Mouse (Mus musculus): ENCODE data around the gene Tgds. TPM values are rescaled to one million over a fixed set of nuclear protein-coding genes. Genes with fewer than 3 reads are reported as not detected.
"Not testable (repeated sequence)": the region's sequence is repeated elsewhere in the genome, so short reads cannot be mapped to it uniquely, and the experiment has no call there.

The Tgds gene
- polyA plus RNA-seq, 1 experiment from 2014 or later: 28.7 TPM

DNA sequence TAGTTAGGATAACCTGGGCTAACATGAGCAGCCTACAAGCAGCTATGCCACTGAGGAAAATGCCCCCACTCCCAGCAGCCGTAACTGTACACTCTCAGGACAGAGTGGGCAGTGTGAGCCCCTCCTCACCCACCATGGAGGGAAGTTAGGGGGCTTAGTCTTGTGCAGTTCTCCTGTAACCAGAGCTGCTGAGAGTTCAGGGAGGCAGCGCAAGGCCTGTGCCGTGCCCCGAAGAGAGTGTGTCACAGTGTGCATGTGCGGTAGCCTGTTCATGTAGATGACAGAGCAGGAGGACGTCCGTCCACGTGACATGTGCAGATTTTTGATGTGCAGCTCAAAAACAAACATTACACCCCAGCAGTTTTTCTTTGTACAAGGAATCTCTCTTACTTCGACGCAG, 24.2 kb upstream of the Tgds start:
- H3K9ac ChIP-seq: no peak overlapping the region
- H3K9me3 ChIP-seq (replicated peaks): no peaks in the 10 kb centered on the region
- peak; percentile 35; the same call in 1 of the 2 replicates for ATAC-seq (ENCODE audit: low FRiP score)
- no peak overlapping the region for H3K27ac ChIP-seq
- no peak overlapping the region for H3K4me2 ChIP-seq (replicated peaks)
- H3K36me3 ChIP-seq: peaks cover 36% of the 10 kb centered on the region
- no peaks in the 10 kb centered on the region for H3K27me3 ChIP-seq
- no peak overlapping the region for H3K4me3 ChIP-seq
- 84% methylated on average over 10 of the region's 10 CpGs for WGBS
- H3K4me1 ChIP-seq: no peaks in the 10 kb centered on the region

DNA sequence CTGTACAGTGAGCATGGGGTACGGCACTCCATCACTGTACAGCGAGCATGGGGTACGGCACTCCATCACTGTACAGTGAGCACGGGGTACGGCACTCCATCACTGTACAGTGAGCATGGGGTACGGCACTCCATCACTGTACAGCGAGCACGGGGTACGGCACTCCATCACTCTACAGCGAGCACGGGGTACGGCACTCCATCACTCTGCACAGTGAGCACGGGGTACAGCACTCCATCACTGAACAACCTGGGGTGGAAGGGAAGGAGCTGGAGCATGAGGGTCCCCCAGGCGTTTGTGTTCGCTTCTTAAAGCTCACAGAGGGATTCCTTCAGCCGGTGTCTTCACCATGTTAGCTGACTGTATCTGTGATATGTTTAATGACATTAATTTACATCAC, 23.5 kb upstream of the Tgds start:
- 96% methylated on average over 15 of the region's 16 CpGs for WGBS

DNA sequence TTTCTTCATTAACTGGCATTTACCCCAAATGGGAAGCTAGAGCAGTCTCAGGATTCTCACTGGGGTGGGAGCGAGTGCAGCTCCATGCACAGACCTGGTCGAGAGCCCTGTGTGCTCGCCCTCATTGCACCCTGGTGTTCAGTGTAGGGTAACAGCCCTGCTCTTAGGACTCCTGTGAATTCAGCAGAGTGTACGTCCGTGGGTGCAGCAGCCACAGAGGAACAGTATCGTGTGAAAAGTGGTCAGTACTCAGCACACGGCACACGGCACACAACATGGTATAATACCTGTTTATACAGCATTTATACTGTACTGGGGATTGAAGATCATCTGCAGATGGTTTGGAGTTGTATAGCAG, 19.7 kb upstream of the Tgds start:
- peaks cover 17% of the 10 kb centered on the region for H3K36me3 ChIP-seq
- H3K9me3 ChIP-seq (replicated peaks): no peaks in the 10 kb centered on the region
- no peak for ATAC-seq (ENCODE audit: low FRiP score)

More for the DNA sequence above, 23.5 kb upstream of the Tgds start:
- not testable (repeated sequence) for ATAC-seq (ENCODE audit: low FRiP score); H3K27ac ChIP-seq; H3K9me3 ChIP-seq (replicated peaks); H3K9ac ChIP-seq; H3K4me1 ChIP-seq; H3K4me2 ChIP-seq (replicated peaks); H3K27me3 ChIP-seq; H3K4me3 ChIP-seq
- H3K36me3 ChIP-seq: peaks cover 35% of the 10 kb centered on the region

GRCm38 (mm10) chr14:118151651-118152293, 19.2 kb upstream of the Tgds start:
- H3K27me3 ChIP-seq: no peaks in the 10 kb centered on the region
- no peak overlapping the region for H3K9ac ChIP-seq
- no peak overlapping the region for H3K27ac ChIP-seq
- H3K4me1 ChIP-seq: no peaks in the 10 kb centered on the region
- H3K4me3 ChIP-seq: no peak overlapping the region
- ATAC-seq (ENCODE audit: low FRiP score): no peak
- no peaks in the 10 kb centered on the region for H3K9me3 ChIP-seq (replicated peaks)
- no peak overlapping the region for H3K4me2 ChIP-seq (replicated peaks)
- peaks cover 17% of the 10 kb centered on the region for H3K36me3 ChIP-seq
- 83% methylated on average over 5 of the region's 5 CpGs for WGBS

More for the DNA sequence above, 19.7 kb upstream of the Tgds start:
- H3K27me3 ChIP-seq: no peaks in the 10 kb centered on the region
- no peaks in the 10 kb centered on the region for H3K4me1 ChIP-seq
- H3K27ac ChIP-seq: no peak overlapping the region
- 92% methylated on average over 8 of the region's 8 CpGs for WGBS
- H3K4me3 ChIP-seq: no peak overlapping the region
- no peak overlapping the region for H3K4me2 ChIP-seq (replicated peaks)
- H3K9ac ChIP-seq: no peak overlapping the region

- H3K9me3 ChIP-seq (replicated peaks): no peaks in the 10 kb centered on the region
- no peak for ATAC-seq (ENCODE audit: low FRiP score)
- 92% methylated on average over 26 of the region's 26 CpGs for WGBS
- H3K27me3 ChIP-seq: no peaks in the 10 kb centered on the region
- H3K4me2 ChIP-seq (replicated peaks): no peak overlapping the region
- peaks cover 10% of the 10 kb centered on the region for H3K36me3 ChIP-seq
- H3K9ac ChIP-seq: no peak overlapping the region
- H3K27ac ChIP-seq: no peak overlapping the region
- H3K4me3 ChIP-seq: no peak overlapping the region
- H3K4me1 ChIP-seq: no peaks in the 10 kb centered on the region
These were observed 18.3 kb upstream of the Tgds start for GRCm38 (mm10) chr14:118150656-118151551.

GRCm38 (mm10) chr14:118148554-118148953, 16.0 kb upstream of the Tgds start:
- no peak overlapping the region for H3K27ac ChIP-seq
- no peaks in the 10 kb centered on the region for H3K9me3 ChIP-seq (replicated peaks)
- WGBS: 68% methylated on average over 10 of the region's 10 CpGs
- H3K36me3 ChIP-seq: peaks cover 8% of the 10 kb centered on the region
- H3K27me3 ChIP-seq: no peaks in the 10 kb centered on the region
- no peak overlapping the region for H3K4me2 ChIP-seq (replicated peaks)
- H3K4me3 ChIP-seq: no peak overlapping the region
- no peak for ATAC-seq (ENCODE audit: low FRiP score)
- H3K9ac ChIP-seq: no peak overlapping the region
- H3K4me1 ChIP-seq: no peaks in the 10 kb centered on the region

DNA sequence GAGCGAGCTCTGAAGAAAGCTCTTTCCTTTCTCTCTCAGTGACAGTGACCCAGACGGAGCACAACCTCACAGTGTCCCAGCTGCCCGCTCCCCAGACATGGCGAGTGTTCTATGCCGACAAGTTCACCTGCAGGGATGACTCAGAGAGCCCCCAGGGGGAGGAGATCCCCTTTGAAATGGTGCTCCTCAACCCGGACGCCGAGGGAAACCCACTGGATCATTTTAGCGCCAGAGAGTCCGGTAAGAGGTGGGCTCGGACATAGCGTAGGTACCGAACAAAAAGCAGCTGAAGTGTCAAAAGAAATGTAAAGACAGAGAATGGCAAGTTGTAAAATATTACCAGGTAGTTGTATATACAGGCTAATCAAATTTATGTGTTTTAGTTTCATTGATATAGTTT, 15.5 kb upstream of the Tgds start:
- Histone ChIP-seq H3K9me3 (replicated peaks) (no peaks in the 10 kb centered on the region), H3K4me2 (replicated peaks) (no peak overlapping the region), H3K27me3 (no peaks in the 10 kb centered on the region), H3K36me3 (peaks cover 7% of the 10 kb centered on the region), H3K27ac (no peak overlapping the region), H3K9ac (no peak overlapping the region), H3K4me3 (no peak overlapping the region), H3K4me1 (no peaks in the 10 kb centered on the region)
- ATAC-seq (ENCODE audit: low FRiP score): no peak
- WGBS: 93% methylated on average over 13 of the region's 13 CpGs

- WGBS: 94% methylated on average over 5 of the region's 5 CpGs
- H3K27me3 ChIP-seq: no peaks in the 10 kb centered on the region
- no peak overlapping the region for H3K4me2 ChIP-seq (replicated peaks)
- H3K9me3 ChIP-seq (replicated peaks): no peaks in the 10 kb centered on the region
- ATAC-seq (ENCODE audit: low FRiP score): no peak
- no peak overlapping the region for H3K27ac ChIP-seq
- H3K4me1 ChIP-seq: peaks cover 10% of the 10 kb centered on the region
- H3K9ac ChIP-seq: no peak overlapping the region
- H3K36me3 ChIP-seq: peaks cover 21% of the 10 kb centered on the region
- H3K4me3 ChIP-seq: no peak overlapping the region
These were observed 9.7 kb upstream of the Tgds start for GRCm38 (mm10) chr14:118142283-118142682.

GRCm38 (mm10) chr14:118137487-118137886, 4.9 kb upstream of the Tgds start:
- Histone ChIP-seq H3K27me3 (peaks cover 4% of the 10 kb centered on the region; the same call in 1 of the 2 replicates), H3K4me2 (replicated peaks) (peak overlapping the region; percentile 85), H3K9ac (peak overlapping the region; percentile 86), H3K4me3 (peak overlapping the region; percentile 82), H3K36me3 (peaks cover 19% of the 10 kb centered on the region), H3K9me3 (replicated peaks) (no peaks in the 10 kb centered on the region), H3K27ac (peak overlapping the region; percentile 71; the same call in 1 of the 2 replicates), H3K4me1 (peaks cover 22% of the 10 kb centered on the region)
- peak; percentile 43 for ATAC-seq (ENCODE audit: low FRiP score)
- WGBS: under 1% methylated on average over 12 of the region's 13 CpGs

GRCm38 (mm10) chr14:118136744-118137452, 4.3 kb upstream of the Tgds start, which contains the start of gene Gpr180:
Gpr180 (plus strand) TSS chr14:118137158.
- H3K4me1 ChIP-seq: peaks cover 24% of the 10 kb centered on the region
- under 1% methylated on average over 68 of the region's 77 CpGs for WGBS
- H3K4me2 ChIP-seq (replicated peaks): peak within 1 kb of the TSS; percentile 85
- H3K9ac ChIP-seq: peak within 1 kb of the TSS; percentile 86
- H3K36me3 ChIP-seq: peaks cover 18% of the 10 kb centered on the region
- H3K4me3 ChIP-seq: peak within 1 kb of the TSS; percentile 82
- peak; percentile 95 for ATAC-seq (ENCODE audit: low FRiP score)
- no peaks in the 10 kb centered on the region for H3K9me3 ChIP-seq (replicated peaks)
- peak within 1 kb of the TSS; percentile 71 for H3K27ac ChIP-seq
- peaks cover 4% of the 10 kb centered on the region; the same call in 1 of the 2 replicates for H3K27me3 ChIP-seq

DNA sequence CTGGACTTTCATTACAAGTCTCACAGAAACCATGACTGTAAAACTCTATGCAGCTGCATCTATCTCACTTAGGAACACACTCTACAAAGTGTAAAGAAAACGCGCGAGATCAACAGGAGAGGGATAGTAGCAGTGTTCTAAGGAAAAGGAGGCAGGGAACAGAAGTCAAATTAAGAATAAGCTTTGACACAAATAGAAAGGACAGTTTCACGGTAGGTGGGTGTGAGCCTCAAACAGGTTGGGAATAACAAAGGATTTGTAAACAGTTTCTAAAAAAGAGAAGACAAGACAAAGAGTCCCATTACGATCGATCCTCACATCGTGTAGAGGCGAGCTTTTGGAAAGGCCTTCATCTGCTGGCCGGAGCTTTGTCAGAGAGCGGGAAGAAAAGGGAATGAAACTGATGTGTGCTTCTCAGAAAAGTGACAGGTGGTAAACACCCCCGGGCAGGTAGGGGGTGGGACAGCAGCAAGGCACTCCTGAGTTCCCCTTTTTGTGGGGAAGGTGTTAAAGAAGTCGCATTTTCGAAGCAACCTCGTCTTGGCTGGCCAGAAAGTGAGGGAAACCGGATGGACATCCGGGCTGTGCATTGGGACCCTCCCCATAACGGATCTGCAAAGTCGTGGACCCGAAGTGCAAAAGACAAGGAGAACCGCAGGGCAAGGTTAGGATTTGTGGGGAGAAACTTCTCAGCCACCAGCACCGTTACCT, 469 bp downstream of the Tgds start:
- Histone ChIP-seq H3K27ac (no peak overlapping the region), H3K27me3 (peaks cover 4% of the 10 kb centered on the region; the same call in 1 of the 2 replicates), H3K9me3 (replicated peaks) (no peaks in the 10 kb centered on the region), H3K36me3 (peaks cover 23% of the 10 kb centered on the region), H3K4me1 (peaks cover 22% of the 10 kb centered on the region), H3K9ac (peak overlapping the region; percentile 78), H3K4me2 (replicated peaks) (peak overlapping the region; percentile 86), H3K4me3 (peak overlapping the region; percentile 71)
- peak; percentile 27 for ATAC-seq (ENCODE audit: low FRiP score)
- WGBS: 13% methylated on average over 21 of the region's 21 CpGs

All from hindbrain, embryonic 12.5 days (tissue).